Comparison of ENCODE assay signal across 19 mouse cellular contexts in genomic region chr19:6679392-6680307, GRCm38 (mm10).
DNase-seq lines count a peak whose midpoint lies in the region; ATAC-seq and TF ChIP-seq lines count a peak whose summit lies in the region.
"Had no signal": no experiment of that assay in that cellular context is flagged by ENCODE, and none has a peak within 500 bp of the region (broad histone marks: within the 10 kb centered on the region; RNA-seq: fewer than 3 reads in every experiment).

No protein-coding gene starts in this region.

- no peak for TF ChIP-seq RAD21 in CH12.LX (IDR thresholded peaks at IDR 0.05; ENCODE audit: low read depth, low read length)

- no peak overlapping the region for H3K27ac ChIP-seq in hindbrain, embryonic 14.5 days
- H3K27ac ChIP-seq in hindbrain, postnatal 0 days, result no peak overlapping the region
- H3K27ac ChIP-seq in CH12.LX (ENCODE audit: insufficient read depth, low read depth), result no peak overlapping the region
- no peak overlapping the region for H3K27ac ChIP-seq in neural tube, embryonic 11.5 days (ENCODE audit: low read depth, low read length)
- H3K27ac ChIP-seq: embryonic facial prominence, embryonic 12.5 days; hindbrain, embryonic 13.5 days; lung, embryonic 15.5 days; macrophage; neural tube, embryonic 12.5 days; stomach, postnatal 0 days had no signal

- 13% methylated on average over 12 of the region's 14 CpGs for WGBS in hindbrain, embryonic 14.5 days
- 16% methylated on average over 12 of the region's 14 CpGs for WGBS in hindbrain, postnatal 0 days
- 24% methylated on average over 12 of the region's 14 CpGs for WGBS in neural tube, embryonic 11.5 days

- peak; percentile 28 for DNase-seq in hindbrain, embryonic 14.5 days (ENCODE audit: low spot score)
- no peak for DNase-seq in hindbrain, postnatal 0 days (ENCODE audit: low spot score)
- no peak for DNase-seq in CH12.LX (ENCODE audit: extremely low read depth)
- DNase-seq in brain, adult 2 months (ENCODE audit: low read depth, low spot score), result peak; percentile 29
- peak; percentile 50 for DNase-seq in neural tube, embryonic 11.5 days (ENCODE audit: low spot score)
- no peak for DNase-seq in layer of hippocampus, adult 9-11 months
- no peak for DNase-seq in spleen, adult 18-20 months
- DNase-seq: adrenal gland, postnatal 25 days; cerebellum, adult 9-11 months; gastrocnemius, postnatal 10 days; left cerebral cortex, postnatal 4 days; thymus, postnatal 14 days had no signal

- no peaks in the 10 kb centered on the region for H3K79me2 ChIP-seq in CH12.LX (replicated peaks; ENCODE audit: control insufficient read depth, extremely low read depth, insufficient read depth, poor library complexity, severe bottlenecking)

- TF ChIP-seq EP300 in CH12.LX (IDR thresholded peaks at IDR 0.05; ENCODE audit: low read length), result no peak

- no peak overlapping the region for H3K4me3 ChIP-seq in hindbrain, embryonic 14.5 days (replicated peaks; ENCODE audit: low read length)
- H3K4me3 ChIP-seq in hindbrain, postnatal 0 days (ENCODE audit: low read length), result no peak overlapping the region
- no peak overlapping the region for H3K4me3 ChIP-seq in CH12.LX (replicated peaks in 1 of 3; ENCODE audit: low read depth in 2 of 3, low read length in 2 of 3, poor library complexity in 1 of 3)
- no peak overlapping the region for H3K4me3 ChIP-seq in neural tube, embryonic 11.5 days (ENCODE audit: low read depth, low read length)
- H3K4me3 ChIP-seq: embryonic facial prominence, embryonic 12.5 days; hindbrain, embryonic 13.5 days; lung, embryonic 15.5 days; neural tube, embryonic 12.5 days had no signal

- no peak overlapping the region for H3K4me2 ChIP-seq in hindbrain, embryonic 14.5 days (replicated peaks)
- H3K4me2 ChIP-seq in hindbrain, postnatal 0 days (ENCODE audit: low read depth, low read length), result no peak overlapping the region
- no peak overlapping the region for H3K4me2 ChIP-seq in CH12.LX (ENCODE audit: insufficient read depth, low read depth, poor library complexity, severe bottlenecking)
- no peak overlapping the region for H3K4me2 ChIP-seq in neural tube, embryonic 11.5 days (ENCODE audit: low read depth)
- H3K4me2 ChIP-seq: embryonic facial prominence, embryonic 12.5 days; hindbrain, embryonic 13.5 days; lung, embryonic 15.5 days; neural tube, embryonic 12.5 days had no signal

- 0 out of 2 replicates have a peak, but pooled peaks cover 3% of the 10 kb centered on the region for H3K4me1 ChIP-seq in hindbrain, embryonic 14.5 days (replicated peaks; ENCODE audit: control insufficient read depth, insufficient read depth, low read length)
- H3K4me1 ChIP-seq in hindbrain, postnatal 0 days (ENCODE audit: insufficient read depth, low read length), result 0 out of 2 replicates have a peak, but pooled peaks cover 3% of the 10 kb centered on the region
- peaks cover 0 to 13% of the 10 kb centered on the region in 2 experiments; a peak in 2 of 4 replicates for H3K4me1 ChIP-seq in CH12.LX (ENCODE audit: control insufficient read depth in 1 of 2, insufficient read depth in 2 of 2)
- H3K4me1 ChIP-seq in neural tube, embryonic 11.5 days (ENCODE audit: control insufficient read depth, insufficient read depth, low read length), result no peaks in the 10 kb centered on the region
- H3K4me1 ChIP-seq: embryonic facial prominence, embryonic 12.5 days; lung, embryonic 15.5 days; neural tube, embryonic 12.5 days had no signal

- no peaks in the 10 kb centered on the region for H3K9me3 ChIP-seq in hindbrain, embryonic 14.5 days (ENCODE audit: control insufficient read depth, low read length)
- H3K9me3 ChIP-seq in hindbrain, postnatal 0 days (ENCODE audit: low read length), result no peaks in the 10 kb centered on the region
- no peaks in the 10 kb centered on the region for H3K9me3 ChIP-seq in CH12.LX (replicated peaks; ENCODE audit: low read length)
- no peaks in the 10 kb centered on the region for H3K9me3 ChIP-seq in neural tube, embryonic 11.5 days (ENCODE audit: control insufficient read depth, low read length)
- H3K9me3 ChIP-seq: embryonic facial prominence, embryonic 12.5 days; hindbrain, embryonic 13.5 days; lung, embryonic 15.5 days; neural tube, embryonic 12.5 days had no signal

- TF ChIP-seq CTCF in hindbrain, postnatal 0 days (IDR thresholded peaks at IDR 0.05; ENCODE audit: low read depth), result no peak
- no peak for TF ChIP-seq CTCF in CH12.LX (conservative IDR thresholded peaks at IDR 0.05 in 1 of 2, IDR thresholded peaks at IDR 0.05 in 1 of 2; ENCODE audit: low read depth in 2 of 2, low read length in 2 of 2)

- no peak for TF ChIP-seq POLR2A in CH12.LX (IDR thresholded peaks at IDR 0.05; ENCODE audit: low read depth, low read length)

- no peaks in the 10 kb centered on the region for H3K27me3 ChIP-seq in hindbrain, embryonic 14.5 days (ENCODE audit: control insufficient read depth, insufficient read depth, low read length)
- no peaks in the 10 kb centered on the region for H3K27me3 ChIP-seq in hindbrain, postnatal 0 days (ENCODE audit: insufficient read depth, low read length)
- H3K27me3 ChIP-seq in CH12.LX (replicated peaks), result no peaks in the 10 kb centered on the region
- no peaks in the 10 kb centered on the region for H3K27me3 ChIP-seq in neural tube, embryonic 11.5 days (ENCODE audit: control insufficient read depth, insufficient read depth, low read length)
- H3K27me3 ChIP-seq: embryonic facial prominence, embryonic 12.5 days; lung, embryonic 15.5 days; neural tube, embryonic 12.5 days had no signal

- dilution Hi-C loops in CH12.LX (cut with MboI; ENCODE audit: extremely low pct_ligation_motif_present, extremely low pct_unique_long_range_greater_than_20kb, low sequenced_read_pairs), result no loop called here

- H3K36me3 ChIP-seq in hindbrain, embryonic 14.5 days (replicated peaks; ENCODE audit: control insufficient read depth, insufficient read depth), result no peaks in the 10 kb centered on the region
- H3K36me3 ChIP-seq in hindbrain, postnatal 0 days (ENCODE audit: insufficient read depth, low read length), result no peaks in the 10 kb centered on the region
- H3K36me3 ChIP-seq in CH12.LX (replicated peaks in 1 of 2; ENCODE audit: control insufficient read depth in 1 of 2, insufficient read depth in 1 of 2, low read length in 1 of 2), result no peaks in the 10 kb centered on the region
- H3K36me3 ChIP-seq in neural tube, embryonic 11.5 days (ENCODE audit: control insufficient read depth, insufficient read depth, low read length), result no peaks in the 10 kb centered on the region
- H3K36me3 ChIP-seq: embryonic facial prominence, embryonic 12.5 days; hindbrain, embryonic 13.5 days; lung, embryonic 15.5 days; neural tube, embryonic 12.5 days had no signal

- in situ Hi-C loops in CH12.LX (cut with MboI; ENCODE audit: low pct_ligation_motif_present, low pct_unique_long_range_greater_than_20kb, low sequenced_read_pairs), result no loop called here

- H3K9ac ChIP-seq in hindbrain, embryonic 14.5 days, result no peak overlapping the region
- no peak overlapping the region for H3K9ac ChIP-seq in hindbrain, postnatal 0 days (replicated peaks; ENCODE audit: low read length)
- no peak overlapping the region for H3K9ac ChIP-seq in CH12.LX (ENCODE audit: insufficient read depth, low read depth)
- H3K9ac ChIP-seq in neural tube, embryonic 11.5 days (ENCODE audit: low read length), result no peak overlapping the region
- H3K9ac ChIP-seq: embryonic facial prominence, embryonic 12.5 days; hindbrain, embryonic 13.5 days; lung, embryonic 15.5 days; neural tube, embryonic 12.5 days had no signal

- no peak for ATAC-seq in hindbrain, embryonic 14.5 days (ENCODE audit: low FRiP score)
- no peak for ATAC-seq in hindbrain, postnatal 0 days
- no peak for ATAC-seq in neural tube, embryonic 11.5 days (ENCODE audit: insufficient read depth, low FRiP score, low TSS enrichment)
- ATAC-seq: intestine, postnatal 0 days had no signal

TF ChIP-seq in CH12.LX, 34 proteins besides CTCF, POLR2A, EP300 and RAD21:
- TF ChIP-seq TBP (conservative IDR thresholded peaks at IDR 0.05; ENCODE audit: low read depth, low read length) (peak; percentile 95), ZNF384 (IDR thresholded peaks at IDR 0.05; ENCODE audit: low read depth, low read length) (peak; percentile 54), RCOR1 (conservative IDR thresholded peaks at IDR 0.05; ENCODE audit: low read depth, low read length) (no peak)

Comparison
In these comparisons a context has a peak if more than half of its experiments do, and no peak if none do; other contexts are left out.
1. DNase-seq: peak in hindbrain, embryonic 14.5 days (single experiment), brain, adult 2 months (single experiment) and neural tube, embryonic 11.5 days (single experiment); none in hindbrain, postnatal 0 days (single experiment), CH12.LX (single experiment), layer of hippocampus, adult 9-11 months (single experiment) and spleen, adult 18-20 months (0 of 2).